In the genomic region with DNA sequence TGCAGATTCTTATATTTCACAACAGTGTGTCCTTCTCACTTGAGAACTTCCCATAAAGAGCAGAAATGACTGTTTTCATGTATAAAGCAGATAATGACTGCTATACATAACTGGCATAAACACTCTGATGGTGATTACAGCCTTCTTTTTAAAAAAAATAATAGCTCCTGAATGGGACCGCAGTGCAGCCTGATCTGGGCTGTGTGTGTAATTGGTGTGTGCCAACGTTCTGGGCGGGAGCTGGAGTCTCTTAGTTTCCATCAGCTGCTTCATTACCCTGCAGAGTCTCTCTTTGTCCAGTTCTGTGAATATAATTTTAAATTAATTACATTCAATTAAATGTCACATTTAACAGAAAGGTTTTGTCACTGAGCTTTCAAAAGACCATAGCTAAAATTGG, we compare ENCODE assay signal across 13 mouse cellular contexts.
"Had no signal": no experiment of that assay in that cellular context is flagged by ENCODE, and none has a peak within 500 bp of the region (broad histone marks: within the 10 kb centered on the region; RNA-seq: fewer than 3 reads in every experiment).

No protein-coding gene starts in this region.

- H3K4me1 ChIP-seq: limb, embryonic 10.5 days; liver, embryonic 15.5 days had no signal

- H3K9ac ChIP-seq: liver, embryonic 15.5 days had no signal

- H3K9me3 ChIP-seq: limb, embryonic 10.5 days; liver, embryonic 15.5 days had no signal

- H3K4me3 ChIP-seq: left cerebral cortex, adult 2 months; limb, embryonic 10.5 days; liver, embryonic 15.5 days had no signal

- H3K27me3 ChIP-seq: liver, embryonic 15.5 days had no signal

- ATAC-seq: lung, postnatal 0 days had no signal

- H3K4me2 ChIP-seq: liver, embryonic 11.5 days; liver, embryonic 15.5 days had no signal

- H3K27ac ChIP-seq: left cerebral cortex, adult 2 months; limb, embryonic 10.5 days; liver, embryonic 15.5 days had no signal

- DNase-seq: kidney, adult 8-10 months; kidney, postnatal 25 days; lung, adult 2 months; lung, postnatal 36 days; right cerebral cortex, postnatal 4 days; spleen, adult 18-20 months; thymus, adult 18-20 months; thymus, postnatal 14 days had no signal
